Mouse (Mus musculus): Measurements from ENCODE around the gene Sdcbp2.

Sdcbp2 gene

DNA sequence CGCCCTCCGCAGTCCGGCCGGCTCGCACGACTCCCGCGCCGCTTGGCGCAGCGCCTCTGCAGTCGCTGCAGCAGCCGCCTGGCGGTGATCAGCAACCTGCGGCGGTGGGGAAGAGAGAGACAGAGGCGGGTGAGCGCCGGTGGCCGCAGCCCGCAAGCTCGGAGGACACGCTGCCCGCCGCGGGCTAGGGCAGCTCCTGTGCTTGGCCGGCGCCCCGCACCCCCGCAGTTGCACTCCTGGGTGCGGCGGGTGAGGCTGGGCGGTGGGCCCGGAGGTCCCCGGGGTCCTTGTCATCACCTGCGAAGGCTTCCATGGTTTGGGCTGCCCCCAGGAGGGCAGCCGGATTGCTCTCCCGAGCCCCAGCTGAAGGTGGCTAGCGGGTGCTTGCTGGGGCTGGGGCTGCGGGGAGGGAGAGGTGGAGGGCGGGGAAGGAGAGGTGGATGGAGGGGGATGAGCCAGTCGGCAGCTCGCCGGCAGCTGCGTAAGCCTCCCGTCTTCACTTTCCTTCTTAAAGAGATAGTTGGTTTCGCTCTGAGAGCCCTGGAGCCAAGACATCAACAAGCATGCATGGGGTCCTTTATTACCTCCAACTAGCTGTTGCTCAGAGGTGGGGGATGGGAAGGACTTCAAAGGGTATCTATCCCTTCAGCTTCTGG is 59.9 kb downstream of the Sdcbp2 start, which contains the start of gene Snph:
TSS of gene Snph (minus strand) at position 435 of the 656 bp plus-strand sequence.
- DNase-seq = peak; percentile 85 to 88

DNA sequence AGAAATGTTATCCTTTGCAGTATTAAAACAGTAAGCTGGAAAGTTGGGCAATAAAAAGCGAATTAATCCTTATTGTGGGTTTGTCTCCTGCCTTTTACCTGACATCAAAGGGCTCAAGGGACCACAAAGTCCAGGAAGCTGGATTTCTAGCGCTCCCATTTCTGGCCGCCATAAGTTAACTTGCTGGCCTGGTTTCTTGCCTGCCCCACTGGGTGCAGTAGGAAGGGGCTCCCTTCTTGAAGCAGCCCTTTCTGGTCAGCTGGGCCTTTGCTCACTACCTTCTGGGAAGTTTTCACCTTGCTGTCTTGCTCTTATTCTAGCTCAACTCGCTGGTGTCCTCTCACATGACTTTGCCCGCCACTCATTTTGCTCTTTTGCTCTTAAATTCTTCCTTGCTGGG is 60.6 kb downstream of the Sdcbp2 start:
- DNase-seq = no peak

DNA sequence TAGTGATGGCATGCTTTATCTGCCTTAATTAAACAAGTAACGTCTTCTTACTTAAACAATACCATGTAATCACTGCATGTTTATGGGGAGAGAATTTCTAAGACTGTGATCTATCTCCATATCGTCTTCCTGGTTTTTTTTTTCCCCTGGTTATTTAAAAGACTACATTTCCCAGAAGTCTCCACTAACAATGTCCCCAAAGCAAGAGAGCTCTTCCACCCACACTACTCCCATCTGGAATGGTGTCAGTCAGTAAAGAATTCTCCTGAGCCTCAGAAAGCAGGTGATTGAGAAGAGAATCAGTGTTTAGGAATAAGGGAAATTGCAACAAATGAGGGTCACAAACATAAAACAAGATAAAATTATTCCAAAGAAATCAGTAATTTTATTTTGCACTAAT is 62.5 kb downstream of the Sdcbp2 start:
- peak in 1 of 2 experiments; percentile 30 for DNase-seq

DNA sequence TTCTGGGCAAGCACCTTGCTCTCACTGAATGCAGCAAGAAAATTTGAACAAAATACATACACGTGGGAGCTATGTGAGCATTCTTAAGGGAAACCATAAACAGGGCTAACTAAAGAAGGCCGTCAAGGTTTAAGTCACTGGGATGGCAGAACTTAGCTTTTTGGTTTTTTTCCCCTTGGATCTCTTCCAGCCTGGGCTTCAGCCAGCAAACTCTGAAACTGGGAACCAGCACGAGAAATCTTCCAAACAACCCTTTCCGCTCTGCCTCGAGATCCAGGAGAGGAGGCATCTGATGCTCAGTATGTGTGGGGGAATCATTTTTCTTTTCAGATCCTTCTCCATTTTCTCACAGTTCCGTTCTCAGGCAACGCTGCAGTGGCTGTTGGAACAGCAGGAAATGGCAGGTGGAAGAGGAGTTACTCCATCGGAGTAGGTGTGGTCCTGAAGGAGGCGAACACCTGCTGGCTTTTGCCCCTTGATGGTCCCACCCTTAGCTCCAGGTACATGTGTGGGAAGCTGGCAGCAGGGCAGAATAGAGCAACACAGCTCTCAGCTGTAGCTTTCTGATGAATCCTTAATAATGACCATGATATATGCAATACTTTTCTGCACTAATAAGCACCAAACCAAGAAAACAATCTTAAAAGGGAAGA is 63.1 kb downstream of the Sdcbp2 start:
- no peak for DNase-seq

DNA sequence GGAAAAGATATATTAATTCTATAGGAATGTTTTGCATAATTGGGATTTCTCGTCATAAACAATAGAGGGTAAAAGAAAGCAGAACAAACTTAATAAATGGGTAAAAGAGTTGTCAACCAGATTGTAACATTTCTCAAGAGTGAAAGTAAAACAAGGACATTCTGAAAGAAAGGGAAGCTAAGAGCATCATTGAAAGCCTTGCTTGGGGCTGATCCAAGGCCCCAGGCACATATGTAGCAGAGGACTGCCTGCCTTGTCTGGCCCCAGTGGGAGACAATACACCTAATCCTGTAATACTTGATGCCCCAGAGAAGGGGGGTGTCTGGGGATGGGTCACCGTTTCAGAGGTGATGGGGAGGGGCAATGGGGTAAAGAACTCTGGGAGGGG is 63.6 kb downstream of the Sdcbp2 start:
- DNase-seq = no peak

Data from cerebellum, postnatal 25 days (tissue).